ENCODE assay signal across 8 mouse cellular contexts in genomic region chr5:45668831-45669230, GRCm38 (mm10). TPM values are rescaled to one million over a fixed set of nuclear protein-coding genes. Genes with fewer than 3 reads are reported as not detected.
A peak's percentile ranks its signal among the peaks of the same experiment; 100 is the strongest.
DNase-seq lines count a peak whose midpoint lies in the region; ATAC-seq and TF ChIP-seq lines count a peak whose summit lies in the region.

No protein-coding gene starts in this region.

- TF ChIP-seq CTCF in forebrain, postnatal 0 days (IDR thresholded peaks at IDR 0.05; ENCODE audit: low read depth), result no peak
- TF ChIP-seq CTCF in stomach, postnatal 0 days (IDR thresholded peaks at IDR 0.05; ENCODE audit: low read depth), result no peak

- H3K27me3 ChIP-seq in forebrain, postnatal 0 days (ENCODE audit: insufficient read depth, low read length), result no peaks in the 10 kb centered on the region
- no peaks in the 10 kb centered on the region for H3K27me3 ChIP-seq in liver, embryonic 16.5 days (ENCODE audit: control insufficient read depth, insufficient read depth, low read depth, low read length)
- H3K27me3 ChIP-seq in stomach, postnatal 0 days (ENCODE audit: control insufficient read depth, insufficient read depth, low read length), result no peaks in the 10 kb centered on the region

- H3K4me2 ChIP-seq in forebrain, postnatal 0 days (ENCODE audit: low read depth), result peak overlapping the region; percentile 99
- peak overlapping the region; percentile 88 for H3K4me2 ChIP-seq in liver, embryonic 16.5 days (ENCODE audit: low read depth, low read length)
- peak overlapping the region; percentile 92 for H3K4me2 ChIP-seq in stomach, postnatal 0 days (replicated peaks; ENCODE audit: low read depth)

- no peak overlapping the region; the same call in 1 of the 2 replicates for H3K27ac ChIP-seq in forebrain, postnatal 0 days (ENCODE audit: low read depth, low read length)
- peak overlapping the region; percentile 92 for H3K27ac ChIP-seq in liver, embryonic 16.5 days (ENCODE audit: low read length)
- H3K27ac ChIP-seq in stomach, postnatal 0 days (replicated peaks), result peak overlapping the region; percentile 85

- under 1% methylated on average over 3 of the region's 3 CpGs for WGBS in forebrain, postnatal 0 days
- 0% methylated on average over 3 of the region's 3 CpGs for WGBS in liver, embryonic 16.5 days (ENCODE audit: insufficient replicate concordance)
- 1% methylated on average over 3 of the region's 3 CpGs for WGBS in stomach, postnatal 0 days

- H3K9ac ChIP-seq in forebrain, postnatal 0 days, result peak overlapping the region; percentile 60
- peak overlapping the region; percentile 85 for H3K9ac ChIP-seq in liver, embryonic 16.5 days (ENCODE audit: low read depth, low read length)
- H3K9ac ChIP-seq in stomach, postnatal 0 days (ENCODE audit: low read length), result peak overlapping the region; percentile 71

- no peaks in the 10 kb centered on the region for H3K9me3 ChIP-seq in forebrain, postnatal 0 days (ENCODE audit: low read length)
- no peaks in the 10 kb centered on the region for H3K9me3 ChIP-seq in liver, embryonic 16.5 days (replicated peaks; ENCODE audit: control insufficient read depth, low read length)
- no peaks in the 10 kb centered on the region for H3K9me3 ChIP-seq in stomach, postnatal 0 days (ENCODE audit: control insufficient read depth, low read length)

- H3K36me3 ChIP-seq in forebrain, postnatal 0 days (ENCODE audit: insufficient read depth), result no peaks in the 10 kb centered on the region
- peaks cover 5% of the 10 kb centered on the region; the same call in 1 of the 2 replicates for H3K36me3 ChIP-seq in liver, embryonic 16.5 days (ENCODE audit: control insufficient read depth, insufficient read depth)
- no peaks in the 10 kb centered on the region for H3K36me3 ChIP-seq in stomach, postnatal 0 days (ENCODE audit: control insufficient read depth, insufficient read depth, low read length)

- H3K4me3 ChIP-seq in forebrain, postnatal 0 days (ENCODE audit: low read depth, low read length), result peak overlapping the region; percentile 73
- H3K4me3 ChIP-seq in liver, embryonic 16.5 days (ENCODE audit: low read depth, low read length), result peak overlapping the region; percentile 87
- H3K4me3 ChIP-seq in stomach, postnatal 0 days (ENCODE audit: low read depth, low read length), result peak overlapping the region; percentile 70

- no peaks in the 10 kb centered on the region; the same call in 1 of the 2 replicates for H3K4me1 ChIP-seq in forebrain, postnatal 0 days (ENCODE audit: insufficient read depth)
- H3K4me1 ChIP-seq in liver, embryonic 16.5 days (ENCODE audit: control insufficient read depth, low read depth, low read length), result peaks cover 5% of the 10 kb centered on the region
- H3K4me1 ChIP-seq in stomach, postnatal 0 days (replicated peaks; ENCODE audit: control insufficient read depth, insufficient read depth), result no peaks in the 10 kb centered on the region

- no peak for TF ChIP-seq EP300 in stomach, postnatal 0 days (optimal IDR thresholded peaks at IDR 0.05)

- peak; percentile 2 for DNase-seq in cerebellum, adult 11 months
- no peak for DNase-seq in cerebellum, postnatal 4 days (ENCODE audit: low spot score in 2 of 2)
- DNase-seq in thymus, postnatal 14 days, result peak; percentile 4
- no peak for DNase-seq in thymus, postnatal 36 days
- DNase-seq in forebrain, postnatal 0 days, result no peak
- peak; percentile 22 for DNase-seq in stomach, postnatal 0 days (ENCODE audit: low spot score)
- no peak for DNase-seq in kidney, adult 8-10 months

- no peak for ATAC-seq in forebrain, postnatal 0 days
- no peak for ATAC-seq in liver, embryonic 16.5 days (ENCODE audit: low read depth)
- ATAC-seq in stomach, postnatal 0 days (ENCODE audit: low FRiP score, low TSS enrichment), result peak; percentile 30; the same call in 1 of the 2 replicates

RNA-seq across cellular contexts. Expression of gene Ncapg, which starts 0.9 kb away (rescaled TPM):
- 3.8 and 5.7 TPM in 2 replicates for total RNA-seq in forebrain, postnatal 0 days (2014; rRNA removed)
- polyA plus RNA-seq in forebrain, postnatal 0 days (2015; fragmentation: Nextera tagmentation; extraction: Ambion mirVana), result 3.5 and 4.4 TPM in 2 replicates
- 44.2 and 47.6 TPM in 2 replicates for polyA plus RNA-seq in liver, embryonic 16.5 days (2015; fragmentation: Nextera tagmentation; extraction: Ambion mirVana)
- 7.9 and 11.4 TPM in 2 replicates for polyA plus RNA-seq in stomach, postnatal 0 days (2015; fragmentation: Nextera tagmentation; extraction: Ambion mirVana)

RNA-seq across cellular contexts. Expression of gene Fam184b, which starts 29.4 kb away (rescaled TPM):
- 8.5 and 8.9 TPM in 2 replicates for total RNA-seq in forebrain, postnatal 0 days (2014; rRNA removed)
- 5.7 and 8.0 TPM in 2 replicates for polyA plus RNA-seq in forebrain, postnatal 0 days (2015; fragmentation: Nextera tagmentation; extraction: Ambion mirVana)
- polyA plus RNA-seq in liver, embryonic 16.5 days (2015; fragmentation: Nextera tagmentation; extraction: Ambion mirVana), result 0.11 TPM in 2 replicates
- polyA plus RNA-seq in stomach, postnatal 0 days (2015; fragmentation: Nextera tagmentation; extraction: Ambion mirVana), result 1.7 and 1.9 TPM in 2 replicates

Comparison
In these comparisons a context has a peak if more than half of its experiments do, and no peak if none do; other contexts are left out.
1. DNase-seq: peak in cerebellum, adult 11 months (single experiment), thymus, postnatal 14 days (single experiment) and stomach, postnatal 0 days (single experiment); none in cerebellum, postnatal 4 days (0 of 2), thymus, postnatal 36 days (0 of 2), forebrain, postnatal 0 days (single experiment) and kidney, adult 8-10 months (0 of 2).
2. Peak in every context shown above with its lines, with median percentiles within 50 percentile points of each other: H3K4me2 ChIP-seq, H3K4me3 ChIP-seq and H3K9ac ChIP-seq.